Mouse (Mus musculus): ENCODE results near the gene Eif3f. TPM values are rescaled to one million over a fixed set of nuclear protein-coding genes. Genes with fewer than 3 reads are reported as not detected.

Eif3f gene
- polyA plus RNA-seq (2014; fragmentation: Nextera tagmentation; extraction: Ambion mirVana): 92.6 and 95.4 TPM in 2 replicates

DNA sequence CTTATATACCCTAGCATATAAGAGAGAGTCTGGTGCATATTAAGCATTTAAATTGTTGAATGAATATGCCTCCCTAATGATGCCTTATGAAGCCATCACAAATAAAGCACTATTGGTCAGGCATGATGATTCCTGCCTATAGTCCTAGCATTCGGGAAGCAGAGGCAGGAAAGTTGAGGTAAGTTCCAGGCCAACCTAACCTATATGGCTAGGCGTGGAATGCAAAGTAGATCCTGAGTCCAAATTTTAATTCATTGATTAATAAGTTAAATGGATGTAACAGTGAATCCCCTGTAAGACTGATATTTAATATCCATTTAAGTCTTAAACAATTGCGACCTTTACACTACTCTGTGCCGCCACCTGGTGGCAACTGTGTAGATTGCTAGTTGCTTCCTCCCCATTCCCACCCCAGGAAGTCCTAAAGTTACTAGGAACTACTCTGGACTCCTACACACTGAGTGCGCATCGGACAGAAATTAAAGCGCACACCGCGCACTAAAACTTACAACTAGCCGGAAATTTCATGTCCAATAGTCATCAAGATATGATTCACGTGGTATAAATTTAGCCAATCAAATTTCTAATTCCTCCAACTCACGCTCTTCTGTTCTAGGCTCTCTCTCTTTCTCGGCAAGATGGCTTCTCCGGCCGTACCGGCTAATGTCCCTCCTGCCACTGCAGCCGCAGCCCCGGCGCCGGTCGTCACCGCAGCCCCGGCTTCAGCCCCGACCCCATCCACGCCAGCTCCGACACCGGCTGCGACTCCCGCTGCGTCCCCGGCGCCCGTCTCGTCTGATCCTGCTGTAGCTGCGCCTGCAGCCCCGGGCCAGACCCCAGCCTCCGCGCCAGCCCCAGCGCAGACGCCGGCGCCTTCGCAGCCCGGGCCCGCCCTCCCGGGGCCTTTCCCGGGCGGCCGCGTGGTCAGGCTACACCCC is at the start of gene Eif3f:
Gene Eif3f, plus strand, starts transcription at position 624 of the 938 bp plus-strand sequence.
- no peaks in the 10 kb centered on the region for H3K27me3 ChIP-seq (ENCODE audit: control insufficient read depth, insufficient read depth, low read length)
- peak within 1 kb of the TSS; percentile 72 for H3K4me2 ChIP-seq (ENCODE audit: low read depth)
- no peaks in the 10 kb centered on the region for H3K9me3 ChIP-seq (ENCODE audit: control insufficient read depth, low read length)
- peak within 1 kb of the TSS; percentile 71; the same call in 1 of the 2 replicates for H3K27ac ChIP-seq (ENCODE audit: low read depth, low read length)
- 2% methylated on average over 48 of the region's 50 CpGs for WGBS
- H3K4me3 ChIP-seq (ENCODE audit: low read depth, low read length): peak within 1 kb of the TSS; percentile 93
- 0 out of 2 replicates have a peak, but pooled peaks cover 7% of the 10 kb centered on the region for H3K4me1 ChIP-seq (ENCODE audit: control insufficient read depth, insufficient read depth, low read length)
- H3K36me3 ChIP-seq (ENCODE audit: control insufficient read depth, insufficient read depth, low read length): peaks cover 2% of the 10 kb centered on the region; the same call in 1 of the 2 replicates
- DNase-seq (ENCODE audit: low spot score): peak; percentile 93
- peak; percentile 98 for ATAC-seq (ENCODE audit: insufficient read depth, low FRiP score, low TSS enrichment)
- H3K9ac ChIP-seq (ENCODE audit: low read length): peak within 1 kb of the TSS; percentile 93

DNA sequence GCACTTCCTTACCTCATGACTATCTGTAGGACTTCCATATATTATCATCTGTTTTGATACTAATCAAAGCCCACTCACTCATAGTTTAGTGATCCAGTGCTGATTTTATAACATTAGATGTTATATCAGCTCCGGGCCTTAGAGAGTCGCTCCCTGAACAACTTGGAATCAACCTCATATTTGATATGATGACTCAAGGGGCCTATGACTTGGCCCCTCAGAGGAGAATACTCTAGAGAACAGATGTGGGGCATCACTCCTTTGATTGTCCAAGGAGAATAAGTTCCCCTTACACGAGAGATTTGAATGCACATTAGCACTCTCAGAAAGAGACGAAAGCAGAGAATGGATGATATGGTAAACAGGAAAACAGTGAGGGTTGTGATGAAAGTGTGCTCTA is 49.3 kb upstream of the Eif3f start, which contains the start of gene Olfr518:
Gene Olfr518, minus strand, starts transcription at position 101 of the 400 bp plus-strand sequence.
- no peaks in the 10 kb centered on the region for H3K27me3 ChIP-seq (ENCODE audit: control insufficient read depth, insufficient read depth, low read length)
- no peak within 1 kb of the TSS for H3K4me3 ChIP-seq (ENCODE audit: low read depth, low read length)
- no peak within 1 kb of the TSS for H3K27ac ChIP-seq (ENCODE audit: low read depth, low read length)
- H3K9me3 ChIP-seq (ENCODE audit: control insufficient read depth, low read length): no peaks in the 10 kb centered on the region
- H3K9ac ChIP-seq (ENCODE audit: low read length): no peak within 1 kb of the TSS
- 79% methylated on average over 4 of the region's 4 CpGs for WGBS
- DNase-seq (ENCODE audit: low spot score) (no peak), ATAC-seq (ENCODE audit: insufficient read depth, low FRiP score, low TSS enrichment) (no peak)
- no peaks in the 10 kb centered on the region for H3K36me3 ChIP-seq (ENCODE audit: control insufficient read depth, insufficient read depth, low read length)
- H3K4me2 ChIP-seq (ENCODE audit: low read depth): no peak within 1 kb of the TSS
- no peaks in the 10 kb centered on the region for H3K4me1 ChIP-seq (ENCODE audit: control insufficient read depth, insufficient read depth, low read length)

DNA sequence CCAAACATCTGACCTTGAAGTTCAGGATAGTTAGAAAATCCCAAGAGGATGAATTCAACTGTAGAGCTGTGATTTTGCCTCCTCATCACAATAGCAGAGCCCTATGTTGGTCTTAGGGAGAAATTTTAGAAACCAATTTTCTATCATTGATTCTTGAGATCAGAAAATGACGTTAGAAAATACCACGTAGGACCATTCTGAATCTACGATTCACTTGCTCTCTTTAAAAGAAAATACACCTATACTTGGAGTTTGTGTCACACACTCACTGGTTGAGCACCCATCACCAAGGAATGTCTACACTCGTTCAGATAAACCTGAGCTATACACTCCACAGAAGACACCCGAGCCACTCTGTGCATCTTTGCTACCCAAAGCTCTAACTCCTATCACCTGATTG is 39.9 kb upstream of the Eif3f start, which contains the start of gene Olfr519:
Gene Olfr519, minus strand, starts transcription at position 101 of the 400 bp plus-strand sequence.
- H3K27ac ChIP-seq (ENCODE audit: low read depth, low read length): no peak within 1 kb of the TSS
- H3K4me3 ChIP-seq (ENCODE audit: low read depth, low read length): no peak within 1 kb of the TSS
- H3K9me3 ChIP-seq (ENCODE audit: control insufficient read depth, low read length): no peaks in the 10 kb centered on the region
- no peaks in the 10 kb centered on the region for H3K27me3 ChIP-seq (ENCODE audit: control insufficient read depth, insufficient read depth, low read length)
- no peak within 1 kb of the TSS for H3K9ac ChIP-seq (ENCODE audit: low read length)
- no peaks in the 10 kb centered on the region for H3K4me1 ChIP-seq (ENCODE audit: control insufficient read depth, insufficient read depth, low read length)
- 82% methylated on average over 5 of the region's 5 CpGs for WGBS
- DNase-seq (ENCODE audit: low spot score) (no peak), ATAC-seq (ENCODE audit: insufficient read depth, low FRiP score, low TSS enrichment) (no peak)
- H3K4me2 ChIP-seq (ENCODE audit: low read depth): no peak within 1 kb of the TSS
- H3K36me3 ChIP-seq (ENCODE audit: control insufficient read depth, insufficient read depth, low read length): no peaks in the 10 kb centered on the region

DNA sequence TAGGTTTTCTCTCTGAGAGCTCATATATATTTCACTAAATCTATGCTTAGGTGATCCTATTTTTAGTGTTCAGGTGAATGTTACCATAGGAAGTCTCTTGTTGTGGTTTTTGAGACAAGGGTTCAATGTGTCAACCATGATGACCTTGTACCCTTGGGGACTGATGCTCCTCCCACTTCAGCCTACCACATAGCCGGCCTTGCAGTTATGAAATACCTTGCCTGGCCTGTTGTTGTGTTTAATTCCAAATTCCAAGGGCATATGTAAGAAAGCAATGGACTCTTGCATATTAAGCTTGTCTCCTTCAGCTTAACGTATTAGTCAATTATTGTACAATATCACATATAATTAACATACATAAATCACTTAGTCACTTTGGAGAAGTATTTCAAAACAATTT is 30.2 kb upstream of the Eif3f start:
- no peak for ATAC-seq (ENCODE audit: insufficient read depth, low FRiP score, low TSS enrichment)
- no peak overlapping the region for H3K4me3 ChIP-seq (ENCODE audit: low read depth, low read length)
- H3K4me2 ChIP-seq (ENCODE audit: low read depth): no peak overlapping the region
- no peak overlapping the region for H3K27ac ChIP-seq (ENCODE audit: low read depth, low read length)
- H3K4me1 ChIP-seq (ENCODE audit: control insufficient read depth, insufficient read depth, low read length): no peaks in the 10 kb centered on the region
- no peaks in the 10 kb centered on the region for H3K36me3 ChIP-seq (ENCODE audit: control insufficient read depth, insufficient read depth, low read length)
- H3K27me3 ChIP-seq (ENCODE audit: control insufficient read depth, insufficient read depth, low read length): no peaks in the 10 kb centered on the region
- WGBS: 85% methylated on average over 2 of the region's 2 CpGs
- DNase-seq (ENCODE audit: low spot score): no peak
- no peak overlapping the region for H3K9ac ChIP-seq (ENCODE audit: low read length)
- no peaks in the 10 kb centered on the region for H3K9me3 ChIP-seq (ENCODE audit: control insufficient read depth, low read length)

DNA sequence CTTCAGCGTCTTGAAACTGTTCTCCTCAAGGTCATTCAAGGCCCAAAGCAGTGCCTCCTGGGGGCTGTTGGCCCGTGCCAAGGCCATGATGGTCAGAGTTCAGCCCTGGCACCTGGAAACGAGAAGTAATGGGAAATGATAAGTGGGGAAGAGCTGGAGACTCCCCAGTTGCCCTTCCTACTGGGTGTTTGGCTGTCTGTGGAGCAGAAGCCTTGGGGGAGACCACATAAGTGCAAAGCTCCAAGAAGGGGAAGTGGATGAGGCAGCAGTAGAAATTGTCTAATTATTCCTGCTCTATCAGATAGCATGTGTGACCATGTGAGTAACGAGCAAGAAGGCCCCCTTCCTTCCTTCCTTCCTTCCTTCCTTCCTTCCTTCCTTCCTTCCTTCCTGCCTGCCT is 7.2 kb upstream of the Eif3f start:
- H3K4me3 ChIP-seq (ENCODE audit: low read depth, low read length): no peak overlapping the region
- 82% methylated on average over 4 of the region's 4 CpGs for WGBS
- H3K27me3 ChIP-seq (ENCODE audit: control insufficient read depth, insufficient read depth, low read length): no peaks in the 10 kb centered on the region
- H3K9me3 ChIP-seq (ENCODE audit: control insufficient read depth, low read length): no peaks in the 10 kb centered on the region
- H3K4me1 ChIP-seq (ENCODE audit: control insufficient read depth, insufficient read depth, low read length): no peaks in the 10 kb centered on the region
- H3K9ac ChIP-seq (ENCODE audit: low read length): no peak overlapping the region
- DNase-seq (ENCODE audit: low spot score) (no peak), ATAC-seq (ENCODE audit: insufficient read depth, low FRiP score, low TSS enrichment) (no peak)
- H3K36me3 ChIP-seq (ENCODE audit: control insufficient read depth, insufficient read depth, low read length): no peaks in the 10 kb centered on the region
- H3K4me2 ChIP-seq (ENCODE audit: low read depth): no peak overlapping the region
- H3K27ac ChIP-seq (ENCODE audit: low read depth, low read length): no peak overlapping the region

DNA sequence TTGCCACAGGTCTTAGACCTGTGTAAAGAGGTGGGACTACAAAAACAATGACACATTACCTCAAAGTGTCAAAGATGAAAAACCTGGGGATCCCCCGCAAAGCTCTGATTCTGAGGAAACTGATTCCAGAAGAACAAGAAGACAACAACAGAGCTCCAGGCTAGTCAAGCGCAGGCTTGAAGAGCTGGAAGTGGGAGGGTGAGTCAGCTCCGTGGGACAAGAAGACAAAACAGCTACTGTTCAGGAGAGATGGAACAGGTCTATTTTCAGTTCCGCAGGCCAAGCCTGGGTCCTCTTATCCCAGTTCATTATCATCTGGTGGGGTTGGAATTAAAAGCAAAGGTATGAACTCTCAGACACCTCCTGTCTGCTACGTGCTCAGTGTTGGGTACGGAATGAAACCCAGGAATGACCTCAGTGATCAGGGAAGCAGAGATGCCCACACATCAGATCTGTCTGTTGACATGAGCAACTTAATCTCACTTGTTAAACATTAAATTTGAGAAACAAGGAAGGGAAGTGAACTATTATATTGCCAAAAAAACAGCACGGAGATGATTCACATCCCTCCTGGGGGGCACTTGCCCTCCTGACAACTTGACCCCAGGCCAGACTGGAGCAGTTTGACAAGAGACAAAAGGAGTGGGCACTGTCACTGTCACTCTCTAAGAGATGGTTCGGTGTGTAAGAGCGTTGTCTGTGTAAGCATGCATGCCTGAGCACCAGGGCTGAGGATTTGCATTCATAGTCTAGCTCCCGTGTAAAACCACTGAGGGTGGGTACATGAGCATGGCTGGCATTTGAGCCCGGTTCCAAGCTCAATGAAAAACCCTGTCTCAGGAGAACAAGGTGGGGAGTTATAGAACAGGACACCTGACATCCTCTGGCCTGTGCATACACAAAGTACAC is 5.7 kb upstream of the Eif3f start:
- 82% methylated on average over 11 of the region's 11 CpGs for WGBS
- Histone ChIP-seq H3K9me3 (ENCODE audit: control insufficient read depth, low read length) (no peaks in the 10 kb centered on the region), H3K4me1 (ENCODE audit: control insufficient read depth, insufficient read depth, low read length) (no peaks in the 10 kb centered on the region), H3K27me3 (ENCODE audit: control insufficient read depth, insufficient read depth, low read length) (no peaks in the 10 kb centered on the region), H3K4me3 (ENCODE audit: low read depth, low read length) (no peak overlapping the region), H3K27ac (ENCODE audit: low read depth, low read length) (no peak overlapping the region), H3K9ac (ENCODE audit: low read length) (no peak overlapping the region), H3K4me2 (ENCODE audit: low read depth) (no peak overlapping the region), H3K36me3 (ENCODE audit: control insufficient read depth, insufficient read depth, low read length) (no peaks in the 10 kb centered on the region)
- no peak for DNase-seq (ENCODE audit: low spot score)
- ATAC-seq (ENCODE audit: insufficient read depth, low FRiP score, low TSS enrichment): no peak

DNA sequence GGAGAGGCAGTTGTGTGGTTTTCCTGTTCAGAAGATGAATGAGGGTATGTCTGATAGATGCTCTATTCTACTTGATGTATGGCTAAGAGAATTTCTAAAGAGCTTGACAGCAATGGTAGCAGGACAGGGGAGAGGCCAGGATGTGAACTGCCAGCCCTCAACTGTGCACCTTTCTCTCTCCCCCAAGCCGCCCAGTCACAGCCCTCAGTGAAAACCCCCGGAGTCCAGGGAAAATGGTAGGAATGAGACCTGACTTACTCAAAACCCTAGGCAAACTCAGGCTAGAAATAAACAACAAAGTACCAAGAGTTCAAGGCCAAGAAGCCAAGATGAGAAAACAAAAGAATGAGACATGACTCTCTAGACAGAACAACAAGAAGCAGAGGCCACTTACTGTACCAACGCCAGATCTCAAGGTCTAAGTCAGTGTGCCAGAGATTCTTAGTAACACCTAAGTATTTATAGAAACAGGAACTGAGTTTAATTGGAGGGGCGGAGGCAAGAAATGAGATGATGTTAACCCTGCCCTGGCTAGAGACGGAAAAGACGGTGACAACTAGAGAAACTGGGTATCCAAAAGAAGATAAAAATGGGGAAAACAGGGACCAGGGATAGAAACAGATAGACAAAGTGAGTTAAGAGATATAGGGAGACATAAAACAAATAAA is 4.4 kb upstream of the Eif3f start, which contains the start of gene Nlrp10:
Gene Nlrp10, minus strand, starts transcription at position 453 of the 668 bp plus-strand sequence.
- no peak for DNase-seq (ENCODE audit: low spot score)
- Histone ChIP-seq H3K27ac (ENCODE audit: low read depth, low read length) (no peak within 1 kb of the TSS), H3K9me3 (ENCODE audit: control insufficient read depth, low read length) (no peaks in the 10 kb centered on the region), H3K27me3 (ENCODE audit: control insufficient read depth, insufficient read depth, low read length) (no peaks in the 10 kb centered on the region), H3K4me3 (ENCODE audit: low read depth, low read length) (no peak within 1 kb of the TSS), H3K9ac (ENCODE audit: low read length) (no peak within 1 kb of the TSS), H3K4me2 (ENCODE audit: low read depth) (no peak within 1 kb of the TSS), H3K36me3 (ENCODE audit: control insufficient read depth, insufficient read depth, low read length) (no peaks in the 10 kb centered on the region), H3K4me1 (ENCODE audit: control insufficient read depth, insufficient read depth, low read length) (no peaks in the 10 kb centered on the region)
- no peak for ATAC-seq (ENCODE audit: insufficient read depth, low FRiP score, low TSS enrichment)
- WGBS: 86% methylated on average over 6 of the region's 6 CpGs

DNA sequence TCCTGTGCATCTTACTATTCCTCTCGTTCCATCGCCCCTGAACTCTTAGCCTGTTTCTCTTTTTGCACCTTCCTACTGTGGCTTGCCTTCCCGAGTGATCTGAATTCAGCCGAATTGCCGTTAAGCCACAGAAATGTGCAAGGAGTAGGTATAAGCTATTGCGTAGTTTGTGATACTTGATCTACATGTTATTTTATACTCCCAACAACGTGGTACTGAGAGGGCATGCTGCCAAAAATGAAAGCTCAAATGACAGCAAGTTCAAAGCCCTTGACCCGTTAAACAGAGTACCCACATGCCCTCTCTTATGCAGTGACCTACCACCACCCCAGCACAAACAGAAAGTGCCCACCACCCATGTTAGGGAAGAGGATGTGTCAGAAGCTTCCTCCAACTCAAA is 619 bp downstream of the Eif3f start:
- peak overlapping the region; percentile 93 for H3K9ac ChIP-seq (ENCODE audit: low read length)

More for the DNA sequence above, 619 bp downstream of the Eif3f start:
- peak overlapping the region; percentile 93 for H3K4me3 ChIP-seq (ENCODE audit: low read depth, low read length)
- no peaks in the 10 kb centered on the region for H3K9me3 ChIP-seq (ENCODE audit: control insufficient read depth, low read length)
- H3K36me3 ChIP-seq (ENCODE audit: control insufficient read depth, insufficient read depth, low read length): peaks cover 4% of the 10 kb centered on the region; the same call in 1 of the 2 replicates
- peak overlapping the region; percentile 72 for H3K4me2 ChIP-seq (ENCODE audit: low read depth)
- ATAC-seq (ENCODE audit: insufficient read depth, low FRiP score, low TSS enrichment) (no peak), DNase-seq (ENCODE audit: low spot score) (no peak)
- H3K4me1 ChIP-seq (ENCODE audit: control insufficient read depth, insufficient read depth, low read length): 0 out of 2 replicates have a peak, but pooled peaks cover 7% of the 10 kb centered on the region
- 8% methylated on average over 8 of the region's 8 CpGs for WGBS
- H3K27ac ChIP-seq (ENCODE audit: low read depth, low read length): no peak overlapping the region
- H3K27me3 ChIP-seq (ENCODE audit: control insufficient read depth, insufficient read depth, low read length): no peaks in the 10 kb centered on the region
